Mouse (Mus musculus): ENCODE measurements around the gene D630003M21Rik.

Gene D630003M21Rik

GRCm38 (mm10) chr2:158228670-158229502 is at the start of gene D630003M21Rik:
Gene D630003M21Rik, minus strand, starts transcription at chr2:158229222.
- no peak for TF ChIP-seq GATA4 (IDR thresholded peaks at IDR 0.05; ENCODE audit: insufficient replicate concordance, low read length)

- TF ChIP-seq GATA4 (IDR thresholded peaks at IDR 0.05; ENCODE audit: insufficient replicate concordance, low read length): no peak
Observed at GRCm38 (mm10) chr2:158276878-158277277, 47.9 kb upstream of the D630003M21Rik start.

GRCm38 (mm10) chr2:158276451-158276850 is 47.4 kb upstream of the D630003M21Rik start:
- no peak for TF ChIP-seq GATA4 (IDR thresholded peaks at IDR 0.05; ENCODE audit: insufficient replicate concordance, low read length)

- TF ChIP-seq GATA4 (IDR thresholded peaks at IDR 0.05; ENCODE audit: insufficient replicate concordance, low read length): no peak
Observed at GRCm38 (mm10) chr2:158275811-158276210, 46.8 kb upstream of the D630003M21Rik start.

- no peak for TF ChIP-seq GATA4 (IDR thresholded peaks at IDR 0.05; ENCODE audit: insufficient replicate concordance, low read length)
Observed at GRCm38 (mm10) chr2:158275349-158275748, 46.3 kb upstream of the D630003M21Rik start.

GRCm38 (mm10) chr2:158273646-158274045 is 44.6 kb upstream of the D630003M21Rik start:
- no peak for TF ChIP-seq GATA4 (IDR thresholded peaks at IDR 0.05; ENCODE audit: insufficient replicate concordance, low read length)

- no peak for TF ChIP-seq GATA4 (IDR thresholded peaks at IDR 0.05; ENCODE audit: insufficient replicate concordance, low read length)
Observed at GRCm38 (mm10) chr2:158270017-158270416, 41.0 kb upstream of the D630003M21Rik start.

- no peak for TF ChIP-seq GATA4 (IDR thresholded peaks at IDR 0.05; ENCODE audit: insufficient replicate concordance, low read length)
Observed at GRCm38 (mm10) chr2:158264877-158265276, 35.9 kb upstream of the D630003M21Rik start.

- no peak for TF ChIP-seq GATA4 (IDR thresholded peaks at IDR 0.05; ENCODE audit: insufficient replicate concordance, low read length)
Observed at GRCm38 (mm10) chr2:158259498-158259897, 30.5 kb upstream of the D630003M21Rik start.

- no peak for TF ChIP-seq GATA4 (IDR thresholded peaks at IDR 0.05; ENCODE audit: insufficient replicate concordance, low read length)
Observed at GRCm38 (mm10) chr2:158258781-158259180, 29.8 kb upstream of the D630003M21Rik start.

- TF ChIP-seq GATA4 (IDR thresholded peaks at IDR 0.05; ENCODE audit: insufficient replicate concordance, low read length): no peak
Observed at GRCm38 (mm10) chr2:158258005-158258418, 29.0 kb upstream of the D630003M21Rik start, which contains the start of gene Bpi. Gene Bpi, plus strand, starts transcription at chr2:158258094.

- TF ChIP-seq GATA4 (IDR thresholded peaks at IDR 0.05; ENCODE audit: insufficient replicate concordance, low read length): no peak
Observed at GRCm38 (mm10) chr2:158256894-158257293, 27.9 kb upstream of the D630003M21Rik start.

GRCm38 (mm10) chr2:158253806-158254205 is 24.8 kb upstream of the D630003M21Rik start:
- TF ChIP-seq GATA4 (IDR thresholded peaks at IDR 0.05; ENCODE audit: insufficient replicate concordance, low read length): no peak

- TF ChIP-seq GATA4 (IDR thresholded peaks at IDR 0.05; ENCODE audit: insufficient replicate concordance, low read length): no peak
Observed at GRCm38 (mm10) chr2:158250558-158250957, 21.5 kb upstream of the D630003M21Rik start.

GRCm38 (mm10) chr2:158248318-158248717 is 19.3 kb upstream of the D630003M21Rik start:
- peak; percentile 60; the same call in 1 of the 2 replicates for TF ChIP-seq GATA4 (IDR thresholded peaks at IDR 0.05; ENCODE audit: insufficient replicate concordance, low read length)

- TF ChIP-seq GATA4 (IDR thresholded peaks at IDR 0.05; ENCODE audit: insufficient replicate concordance, low read length): no peak
Observed at GRCm38 (mm10) chr2:158247852-158248251, 18.8 kb upstream of the D630003M21Rik start.

Data from liver, adult (tissue).